Mouse (Mus musculus): ENCODE measurements around the gene Defb48.

Gene Defb48

GRCm38 (mm10) chr14:62935361-62935760 lies 48.9 kb downstream of the Defb48 start:
- no peak for DNase-seq (ENCODE audit: low read depth, low spot score)

GRCm38 (mm10) chr14:62928101-62928541 lies 56.2 kb downstream of the Defb48 start:
- no peak for DNase-seq (ENCODE audit: low read depth, low spot score)

Measured in retina, postnatal 7 days (tissue).